Mouse (Mus musculus): ENCODE results near the gene Mef2a. TPM values are rescaled to one million over a fixed set of nuclear protein-coding genes. Genes with fewer than 3 reads are reported as not detected.

Mef2a gene
- polyA plus RNA-seq, 1 experiment from 2014 or later = 41.0 TPM

GRCm38 (mm10) chr7:67213589-67213988, 159.1 kb downstream of the Mef2a start:
- no peak for ATAC-seq (replicated peaks)
- no peak overlapping the region for H3K4me2 ChIP-seq
- no peaks in the 10 kb centered on the region for H3K27me3 ChIP-seq (replicated peaks)
- no peaks in the 10 kb centered on the region for H3K4me1 ChIP-seq
- H3K9me3 ChIP-seq = no peaks in the 10 kb centered on the region
- H3K36me3 ChIP-seq (replicated peaks) = no peaks in the 10 kb centered on the region
- H3K9ac ChIP-seq = no peak overlapping the region
- H3K27ac ChIP-seq = no peak overlapping the region
- WGBS = 78% methylated on average over 1 of the region's 1 CpGs
- no peak overlapping the region for H3K4me3 ChIP-seq

GRCm38 (mm10) chr7:67211971-67212370, 160.7 kb downstream of the Mef2a start:
- no peak for ATAC-seq (replicated peaks)
- Histone ChIP-seq H3K4me1 (no peaks in the 10 kb centered on the region), H3K9me3 (no peaks in the 10 kb centered on the region), H3K4me2 (no peak overlapping the region), H3K9ac (no peak overlapping the region), H3K27ac (no peak overlapping the region), H3K36me3 (replicated peaks) (no peaks in the 10 kb centered on the region), H3K27me3 (replicated peaks) (no peaks in the 10 kb centered on the region), H3K4me3 (no peak overlapping the region)
- 51% methylated on average over 4 of the region's 4 CpGs for WGBS

GRCm38 (mm10) chr7:67211341-67211740, 161.3 kb downstream of the Mef2a start:
- ATAC-seq (replicated peaks) = no peak
- WGBS = 56% methylated on average over 6 of the region's 6 CpGs
- Histone ChIP-seq H3K9ac (no peak overlapping the region), H3K36me3 (replicated peaks) (no peaks in the 10 kb centered on the region), H3K4me3 (no peak overlapping the region), H3K27ac (no peak overlapping the region), H3K9me3 (no peaks in the 10 kb centered on the region), H3K4me1 (no peaks in the 10 kb centered on the region), H3K4me2 (no peak overlapping the region), H3K27me3 (replicated peaks) (no peaks in the 10 kb centered on the region)

- no peak overlapping the region for H3K9ac ChIP-seq
- no peak for ATAC-seq (replicated peaks)
- no peak overlapping the region for H3K4me3 ChIP-seq
- 72% methylated on average over 6 of the region's 6 CpGs for WGBS
- H3K4me2 ChIP-seq = no peak overlapping the region
- no peaks in the 10 kb centered on the region for H3K4me1 ChIP-seq
- no peaks in the 10 kb centered on the region for H3K9me3 ChIP-seq
- H3K27ac ChIP-seq = no peak overlapping the region
- no peaks in the 10 kb centered on the region for H3K36me3 ChIP-seq (replicated peaks)
- H3K27me3 ChIP-seq (replicated peaks) = no peaks in the 10 kb centered on the region
Observed at GRCm38 (mm10) chr7:67210004-67210833, 162.4 kb downstream of the Mef2a start.

GRCm38 (mm10) chr7:67208317-67208716, 164.3 kb downstream of the Mef2a start:
- 86% methylated on average over 1 of the region's 1 CpGs for WGBS
- ATAC-seq (replicated peaks) = no peak
- Histone ChIP-seq H3K4me1 (no peaks in the 10 kb centered on the region), H3K9me3 (no peaks in the 10 kb centered on the region), H3K36me3 (replicated peaks) (no peaks in the 10 kb centered on the region), H3K27ac (no peak overlapping the region), H3K9ac (no peak overlapping the region), H3K27me3 (replicated peaks) (no peaks in the 10 kb centered on the region), H3K4me2 (no peak overlapping the region), H3K4me3 (no peak overlapping the region)

- H3K9ac ChIP-seq = no peak overlapping the region
- H3K4me2 ChIP-seq = no peak overlapping the region
- no peak for ATAC-seq (replicated peaks)
- no peaks in the 10 kb centered on the region for H3K9me3 ChIP-seq
- H3K27me3 ChIP-seq (replicated peaks) = no peaks in the 10 kb centered on the region
- no peaks in the 10 kb centered on the region for H3K36me3 ChIP-seq (replicated peaks)
- H3K4me3 ChIP-seq = no peak overlapping the region
- no peak overlapping the region for H3K27ac ChIP-seq
- 56% methylated on average over 6 of the region's 6 CpGs for WGBS
- no peaks in the 10 kb centered on the region for H3K4me1 ChIP-seq
Observed at GRCm38 (mm10) chr7:67207701-67208100, 165.0 kb downstream of the Mef2a start.

GRCm38 (mm10) chr7:67206496-67206895, 166.2 kb downstream of the Mef2a start:
- 81% methylated on average over 10 of the region's 10 CpGs for WGBS
- Histone ChIP-seq H3K27ac (no peak overlapping the region), H3K27me3 (replicated peaks) (no peaks in the 10 kb centered on the region), H3K4me1 (no peaks in the 10 kb centered on the region), H3K36me3 (replicated peaks) (no peaks in the 10 kb centered on the region), H3K9ac (no peak overlapping the region), H3K4me3 (no peak overlapping the region), H3K4me2 (no peak overlapping the region), H3K9me3 (no peaks in the 10 kb centered on the region)
- no peak for ATAC-seq (replicated peaks)

GRCm38 (mm10) chr7:67205734-67206425, 166.8 kb downstream of the Mef2a start:
- Histone ChIP-seq H3K9ac (no peak overlapping the region), H3K9me3 (no peaks in the 10 kb centered on the region), H3K27me3 (replicated peaks) (no peaks in the 10 kb centered on the region), H3K36me3 (replicated peaks) (no peaks in the 10 kb centered on the region), H3K27ac (no peak overlapping the region), H3K4me2 (no peak overlapping the region), H3K4me3 (no peak overlapping the region), H3K4me1 (no peaks in the 10 kb centered on the region)
- WGBS = 91% methylated on average over 9 of the region's 9 CpGs
- no peak for ATAC-seq (replicated peaks)

GRCm38 (mm10) chr7:67203625-67204024, 169.0 kb downstream of the Mef2a start:
- no peak overlapping the region for H3K4me3 ChIP-seq
- no peak overlapping the region for H3K4me2 ChIP-seq
- H3K27ac ChIP-seq = no peak overlapping the region
- H3K4me1 ChIP-seq = no peaks in the 10 kb centered on the region
- WGBS = 91% methylated on average over 3 of the region's 3 CpGs
- no peaks in the 10 kb centered on the region for H3K9me3 ChIP-seq
- H3K27me3 ChIP-seq (replicated peaks) = no peaks in the 10 kb centered on the region
- no peak overlapping the region for H3K9ac ChIP-seq
- no peak for ATAC-seq (replicated peaks)
- H3K36me3 ChIP-seq (replicated peaks) = no peaks in the 10 kb centered on the region

GRCm38 (mm10) chr7:67199412-67199811, 173.2 kb downstream of the Mef2a start:
- Histone ChIP-seq H3K27me3 (replicated peaks) (no peaks in the 10 kb centered on the region), H3K27ac (no peak overlapping the region), H3K9me3 (no peaks in the 10 kb centered on the region), H3K36me3 (replicated peaks) (no peaks in the 10 kb centered on the region), H3K4me1 (no peaks in the 10 kb centered on the region), H3K4me3 (no peak overlapping the region), H3K9ac (no peak overlapping the region), H3K4me2 (no peak overlapping the region)
- WGBS = 18% methylated on average over 10 of the region's 10 CpGs
- ATAC-seq (replicated peaks) = peak; percentile 56; the same call in 1 of the 2 replicates

GRCm38 (mm10) chr7:67183786-67184185, 188.9 kb downstream of the Mef2a start:
- whole genome bisulfite sequencing = 7% methylated on average over 4 of the region's 4 CpGs
- no peak overlapping the region for H3K4me3 ChIP-seq
- H3K4me1 ChIP-seq = no peaks in the 10 kb centered on the region
- no peak overlapping the region for H3K9ac ChIP-seq
- no peak overlapping the region for H3K27ac ChIP-seq
- no peak for ATAC-seq (replicated peaks)
- no peaks in the 10 kb centered on the region for H3K27me3 ChIP-seq (replicated peaks)
- no peak overlapping the region for H3K4me2 ChIP-seq
- H3K9me3 ChIP-seq = no peaks in the 10 kb centered on the region
- no peaks in the 10 kb centered on the region for H3K36me3 ChIP-seq (replicated peaks)

Data from midbrain, embryonic 15.5 days (tissue).